Mouse (Mus musculus): ENCODE measurements around the gene Ddah1. TPM values are rescaled to one million over a fixed set of nuclear protein-coding genes. Genes with fewer than 3 reads are reported as not detected.
A peak's percentile ranks its signal among the peaks of the same experiment; 100 is the strongest.

The Ddah1 gene
- polyA plus RNA-seq, 1 experiment from 2014 or later, result 45.1 TPM

DNA sequence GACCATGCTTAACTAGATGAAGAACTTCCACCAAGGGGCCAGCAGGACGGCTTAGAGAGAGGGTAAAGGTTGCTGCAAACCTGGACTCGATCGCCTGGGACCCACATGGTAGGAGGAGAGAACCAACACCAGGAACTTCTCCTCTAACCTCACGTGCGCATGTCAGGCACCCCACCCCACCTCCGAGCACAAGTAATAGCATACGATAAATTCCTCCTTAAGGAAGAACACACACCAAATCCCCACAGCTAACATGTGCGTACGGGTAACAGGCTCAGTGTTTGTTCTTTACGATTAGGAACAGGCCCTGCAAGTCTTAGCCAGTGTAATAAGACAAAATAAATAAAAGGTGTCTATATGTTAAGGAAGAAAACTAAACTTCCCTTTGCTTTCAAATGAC is 35.9 kb downstream of the Ddah1 start:
- 79% methylated on average over 10 of the region's 10 CpGs for WGBS (ENCODE audit: insufficient replicate concordance)
- Histone ChIP-seq H3K4me3 (ENCODE audit: low read depth, low read length) (no peak overlapping the region), H3K4me1 (ENCODE audit: insufficient read depth) (peaks cover 18% of the 10 kb centered on the region), H3K27me3 (ENCODE audit: insufficient read depth, low read length) (no peaks in the 10 kb centered on the region), H3K9me3 (ENCODE audit: low read length) (no peaks in the 10 kb centered on the region), H3K4me2 (ENCODE audit: low read depth, low read length) (no peak overlapping the region), H3K9ac (replicated peaks) (no peak overlapping the region), H3K27ac (ENCODE audit: low read depth) (no peak overlapping the region), H3K36me3 (replicated peaks; ENCODE audit: insufficient read depth, low read length) (no peaks in the 10 kb centered on the region)
- no peak for DNase-seq
- no peak for TF ChIP-seq CTCF (IDR thresholded peaks at IDR 0.05; ENCODE audit: low read depth)
- TF ChIP-seq EP300 (IDR thresholded peaks at IDR 0.05; ENCODE audit: low read depth), result no peak
- ATAC-seq, result no peak

GRCm38 (mm10) chr3:145795896-145796295 is 37.4 kb downstream of the Ddah1 start:
- Histone ChIP-seq H3K27me3 (ENCODE audit: insufficient read depth, low read length) (no peaks in the 10 kb centered on the region), H3K4me2 (ENCODE audit: low read depth, low read length) (no peak overlapping the region), H3K36me3 (replicated peaks; ENCODE audit: insufficient read depth, low read length) (no peaks in the 10 kb centered on the region), H3K4me3 (ENCODE audit: low read depth, low read length) (no peak overlapping the region), H3K9ac (replicated peaks) (no peak overlapping the region), H3K4me1 (ENCODE audit: insufficient read depth) (peaks cover 10% of the 10 kb centered on the region), H3K27ac (ENCODE audit: low read depth) (no peak overlapping the region), H3K9me3 (ENCODE audit: low read length) (no peaks in the 10 kb centered on the region)
- WGBS (ENCODE audit: insufficient replicate concordance), result 79% methylated on average over 7 of the region's 7 CpGs
- ATAC-seq (no peak), DNase-seq (no peak)
- TF ChIP-seq EP300 (IDR thresholded peaks at IDR 0.05; ENCODE audit: low read depth) (no peak), CTCF (IDR thresholded peaks at IDR 0.05; ENCODE audit: low read depth) (no peak)

- 0 out of 2 replicates have a peak, but pooled peaks have one; percentile 7 for ATAC-seq
- TF ChIP-seq CTCF (IDR thresholded peaks at IDR 0.05; ENCODE audit: low read depth) (no peak), EP300 (IDR thresholded peaks at IDR 0.05; ENCODE audit: low read depth) (no peak)
- H3K27ac ChIP-seq (ENCODE audit: low read depth), result 0 out of 2 replicates have a peak overlapping the region, but pooled peaks have one; percentile 39
Observed at GRCm38 (mm10) chr3:145798042-145798441, 39.6 kb downstream of the Ddah1 start.

DNA sequence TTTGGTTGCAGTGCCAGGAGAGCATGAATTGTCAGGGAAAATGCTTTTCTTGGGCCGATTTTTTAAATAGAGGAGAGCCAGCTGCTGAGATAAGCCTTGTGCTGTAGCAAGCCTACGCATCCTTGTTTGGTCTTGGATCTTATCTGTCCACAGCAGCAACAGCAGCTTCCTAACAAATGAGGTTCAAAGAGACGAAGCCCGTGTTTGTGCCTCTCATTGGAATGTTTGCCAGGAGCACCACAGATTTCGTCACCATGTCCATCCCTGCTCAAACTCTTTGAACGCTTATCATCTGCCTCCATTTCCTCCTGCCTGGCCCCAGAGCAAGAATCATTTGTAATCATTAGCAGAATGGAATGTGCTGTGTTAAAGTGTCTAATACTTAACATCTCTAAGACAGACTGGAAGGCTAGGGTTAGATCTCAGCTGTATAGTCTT is 40.3 kb downstream of the Ddah1 start:
- H3K4me1 ChIP-seq (ENCODE audit: insufficient read depth), result peaks cover 10% of the 10 kb centered on the region
- peak; percentile 91 for ATAC-seq
- peak; percentile 58 for DNase-seq
- no peaks in the 10 kb centered on the region for H3K9me3 ChIP-seq (ENCODE audit: low read length)
- no peaks in the 10 kb centered on the region for H3K36me3 ChIP-seq (replicated peaks; ENCODE audit: insufficient read depth, low read length)
- H3K27ac ChIP-seq (ENCODE audit: low read depth), result 0 out of 2 replicates have a peak overlapping the region, but pooled peaks have one; percentile 39
- H3K9ac ChIP-seq (replicated peaks), result no peak overlapping the region
- WGBS (ENCODE audit: insufficient replicate concordance), result 13% methylated on average over 6 of the region's 6 CpGs
- H3K4me3 ChIP-seq (ENCODE audit: low read depth, low read length), result no peak overlapping the region
- TF ChIP-seq EP300 (IDR thresholded peaks at IDR 0.05; ENCODE audit: low read depth), result peak; percentile 44; the same call in 1 of the 2 replicates
- TF ChIP-seq CTCF (IDR thresholded peaks at IDR 0.05; ENCODE audit: low read depth), result no peak
- no peaks in the 10 kb centered on the region for H3K27me3 ChIP-seq (ENCODE audit: insufficient read depth, low read length)
- H3K4me2 ChIP-seq (ENCODE audit: low read depth, low read length), result no peak overlapping the region

More at GRCm38 (mm10) chr3:145798042-145798441, 39.6 kb downstream of the Ddah1 start:
- Histone ChIP-seq H3K9ac (replicated peaks) (no peak overlapping the region), H3K27me3 (ENCODE audit: insufficient read depth, low read length) (no peaks in the 10 kb centered on the region), H3K36me3 (replicated peaks; ENCODE audit: insufficient read depth, low read length) (no peaks in the 10 kb centered on the region), H3K4me1 (ENCODE audit: insufficient read depth) (peaks cover 10% of the 10 kb centered on the region), H3K4me2 (ENCODE audit: low read depth, low read length) (no peak overlapping the region), H3K9me3 (ENCODE audit: low read length) (no peaks in the 10 kb centered on the region), H3K4me3 (ENCODE audit: low read depth, low read length) (no peak overlapping the region)
- no peak for DNase-seq
- WGBS (ENCODE audit: insufficient replicate concordance), result 57% methylated on average over 10 of the region's 10 CpGs

GRCm38 (mm10) chr3:145799365-145799764 is 40.9 kb downstream of the Ddah1 start:
- no peak overlapping the region for H3K4me3 ChIP-seq (ENCODE audit: low read depth, low read length)
- no peak overlapping the region for H3K4me2 ChIP-seq (ENCODE audit: low read depth, low read length)
- ATAC-seq (no peak), DNase-seq (no peak)
- H3K27ac ChIP-seq (ENCODE audit: low read depth), result no peak overlapping the region
- no peaks in the 10 kb centered on the region for H3K36me3 ChIP-seq (replicated peaks; ENCODE audit: insufficient read depth, low read length)
- no peak overlapping the region for H3K9ac ChIP-seq (replicated peaks)
- H3K4me1 ChIP-seq (ENCODE audit: insufficient read depth), result peaks cover 10% of the 10 kb centered on the region
- H3K27me3 ChIP-seq (ENCODE audit: insufficient read depth, low read length), result no peaks in the 10 kb centered on the region
- 35% methylated on average over 3 of the region's 3 CpGs for WGBS (ENCODE audit: insufficient replicate concordance)
- no peaks in the 10 kb centered on the region for H3K9me3 ChIP-seq (ENCODE audit: low read length)
- no peak for TF ChIP-seq CTCF (IDR thresholded peaks at IDR 0.05; ENCODE audit: low read depth)
- TF ChIP-seq EP300 (IDR thresholded peaks at IDR 0.05; ENCODE audit: low read depth), result no peak

DNA sequence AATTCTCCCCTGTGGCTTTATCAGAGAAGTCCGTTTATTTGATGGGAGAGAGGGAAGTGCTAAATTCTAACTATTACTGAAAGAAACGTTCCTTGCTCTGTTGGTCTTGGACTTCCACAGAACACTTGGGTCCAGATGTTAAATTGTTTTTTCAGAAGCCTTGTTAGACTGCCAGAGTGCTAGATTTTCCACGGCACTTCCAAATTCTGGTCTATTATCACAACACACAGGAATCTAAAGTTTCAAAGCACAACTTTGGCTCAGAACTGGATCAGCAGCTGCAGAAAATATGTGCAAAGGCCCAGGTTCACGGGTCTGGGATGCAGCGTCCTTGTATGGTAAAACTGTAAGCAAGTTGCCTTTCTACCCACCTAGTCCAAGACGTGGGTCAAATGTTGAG is 43.6 kb downstream of the Ddah1 start:
- Histone ChIP-seq H3K4me1 (ENCODE audit: insufficient read depth) (peaks cover 10% of the 10 kb centered on the region), H3K27me3 (ENCODE audit: insufficient read depth, low read length) (no peaks in the 10 kb centered on the region), H3K27ac (ENCODE audit: low read depth) (no peak overlapping the region), H3K4me2 (ENCODE audit: low read depth, low read length) (no peak overlapping the region), H3K9me3 (ENCODE audit: low read length) (no peaks in the 10 kb centered on the region), H3K4me3 (ENCODE audit: low read depth, low read length) (no peak overlapping the region), H3K9ac (replicated peaks) (no peak overlapping the region), H3K36me3 (replicated peaks; ENCODE audit: insufficient read depth, low read length) (no peaks in the 10 kb centered on the region)
- WGBS (ENCODE audit: insufficient replicate concordance), result 71% methylated on average over 6 of the region's 6 CpGs
- no peak for ATAC-seq
- no peak for TF ChIP-seq EP300 (IDR thresholded peaks at IDR 0.05; ENCODE audit: low read depth)
- TF ChIP-seq CTCF (IDR thresholded peaks at IDR 0.05; ENCODE audit: low read depth), result no peak
- no peak for DNase-seq
